Mouse (Mus musculus): Measurements from ENCODE around the gene Nars2. TPM values are rescaled to one million over a fixed set of nuclear protein-coding genes. Genes with fewer than 3 reads are reported as not detected.

The Nars2 gene
- total RNA-seq, 2 experiments from 2014 or later, result 17.5 to 20.5 TPM

Other genes with a start within 250 kb of the Nars2 start
- 10 to 100 TPM; 23.9 to 27.8 TPM for gene Gab2, start 130.1 kb downstream of the Nars2 start, total RNA-seq (2021)